Mouse (Mus musculus): ENCODE results near the gene 4430402I18Rik. TPM values are rescaled to one million over a fixed set of nuclear protein-coding genes. Genes with fewer than 3 reads are reported as not detected.

4430402I18Rik gene
- total RNA-seq, 2 experiments from 2014 or later, result 0.21 TPM; not detected in 1

GRCm38 (mm10) chr19:28969231-28969630, 1.6 kb upstream of the 4430402I18Rik start:
- ATAC-seq (replicated peaks; ENCODE audit: poor library complexity), result no peak

- ATAC-seq (replicated peaks; ENCODE audit: poor library complexity), result no peak
These were observed 578 bp upstream of the 4430402I18Rik start for GRCm38 (mm10) chr19:28968178-28968577.

GRCm38 (mm10) chr19:28964552-28964903, 3.1 kb downstream of the 4430402I18Rik start:
- ATAC-seq (replicated peaks; ENCODE audit: poor library complexity), result no peak

GRCm38 (mm10) chr19:28963842-28964551, 3.6 kb downstream of the 4430402I18Rik start, which contains the start of gene Plpp6:
TSS of gene Plpp6 (plus strand) at chr19:28963953.
- ATAC-seq (replicated peaks; ENCODE audit: poor library complexity), result peak; percentile 94

- ATAC-seq (replicated peaks; ENCODE audit: poor library complexity), result no peak
These were observed 4.1 kb downstream of the 4430402I18Rik start for GRCm38 (mm10) chr19:28963513-28963841.

- ATAC-seq (replicated peaks; ENCODE audit: poor library complexity), result no peak
These were observed 4.5 kb downstream of the 4430402I18Rik start for GRCm38 (mm10) chr19:28963113-28963512.

- ATAC-seq (replicated peaks; ENCODE audit: poor library complexity), result no peak
These were observed 16.3 kb downstream of the 4430402I18Rik start for GRCm38 (mm10) chr19:28951251-28951650.

GRCm38 (mm10) chr19:28947311-28947710, 20.3 kb downstream of the 4430402I18Rik start:
- no peak for ATAC-seq (replicated peaks; ENCODE audit: poor library complexity)

- no peak for ATAC-seq (replicated peaks; ENCODE audit: poor library complexity)
These were observed 20.8 kb downstream of the 4430402I18Rik start for GRCm38 (mm10) chr19:28946782-28947181.

- no peak for ATAC-seq (replicated peaks; ENCODE audit: poor library complexity)
These were observed 26.3 kb downstream of the 4430402I18Rik start for GRCm38 (mm10) chr19:28941271-28941670.

- no peak for ATAC-seq (replicated peaks; ENCODE audit: poor library complexity)
These were observed 27.3 kb downstream of the 4430402I18Rik start for GRCm38 (mm10) chr19:28940135-28940874.

- ATAC-seq (replicated peaks; ENCODE audit: poor library complexity), result no peak
These were observed 32.7 kb downstream of the 4430402I18Rik start for GRCm38 (mm10) chr19:28934897-28935296.

GRCm38 (mm10) chr19:28929034-28929433, 38.6 kb downstream of the 4430402I18Rik start:
- ATAC-seq (replicated peaks; ENCODE audit: poor library complexity), result no peak

GRCm38 (mm10) chr19:28927396-28927795, 40.2 kb downstream of the 4430402I18Rik start:
- no peak for ATAC-seq (replicated peaks; ENCODE audit: poor library complexity)

GRCm38 (mm10) chr19:28926366-28926765, 41.2 kb downstream of the 4430402I18Rik start:
- no peak for ATAC-seq (replicated peaks; ENCODE audit: poor library complexity)

GRCm38 (mm10) chr19:28917839-28918238, 49.8 kb downstream of the 4430402I18Rik start:
- ATAC-seq (replicated peaks; ENCODE audit: poor library complexity), result 0 out of 2 replicates have a peak, but pooled peaks have one; percentile 29

- ATAC-seq (replicated peaks; ENCODE audit: poor library complexity), result no peak
These were observed 51.1 kb downstream of the 4430402I18Rik start for GRCm38 (mm10) chr19:28916492-28916891.

- no peak for ATAC-seq (replicated peaks; ENCODE audit: poor library complexity)
These were observed 51.9 kb downstream of the 4430402I18Rik start for GRCm38 (mm10) chr19:28915602-28916250.

- ATAC-seq (replicated peaks; ENCODE audit: poor library complexity), result no peak
These were observed 53.0 kb downstream of the 4430402I18Rik start for GRCm38 (mm10) chr19:28914598-28914997.

- ATAC-seq (replicated peaks; ENCODE audit: poor library complexity), result no peak
These were observed 58.9 kb downstream of the 4430402I18Rik start for GRCm38 (mm10) chr19:28908693-28909092.

GRCm38 (mm10) chr19:28908186-28908585, 59.4 kb downstream of the 4430402I18Rik start:
- ATAC-seq (replicated peaks; ENCODE audit: poor library complexity), result no peak
